Mouse (Mus musculus): Measurements from ENCODE around the gene Gm28042. TPM values are rescaled to one million over a fixed set of nuclear protein-coding genes. Genes with fewer than 3 reads are reported as not detected.

Gene Gm28042
- polyA plus RNA-seq (2014; fragmentation: Nextera tagmentation; extraction: Ambion mirVana), result 2.1 and 3.1 TPM in 2 replicates

- H3K4me2 ChIP-seq (replicated peaks; ENCODE audit: low read depth, low read length), result peak within 1 kb of the TSS; percentile 79
- peak; percentile 86 for ATAC-seq (ENCODE audit: insufficient number of reproducible peaks, insufficient read depth, low FRiP score, low read depth)
- H3K9me3 ChIP-seq (ENCODE audit: control insufficient read depth, low read depth, low read length), result no peaks in the 10 kb centered on the region
- H3K9ac ChIP-seq (replicated peaks; ENCODE audit: low read depth, low read length), result peak within 1 kb of the TSS; percentile 81
- peak within 1 kb of the TSS; percentile 91 for H3K27ac ChIP-seq (ENCODE audit: low read length)
- 5% methylated on average over 49 of the region's 50 CpGs for whole genome bisulfite sequencing
- peak within 1 kb of the TSS; percentile 78 for H3K4me3 ChIP-seq (ENCODE audit: low read depth, low read length)
- H3K4me1 ChIP-seq (ENCODE audit: control insufficient read depth, insufficient read depth, low read length), result peaks cover 11% of the 10 kb centered on the region
- H3K36me3 ChIP-seq (ENCODE audit: control insufficient read depth, insufficient read depth, low read length), result peaks cover 22% of the 10 kb centered on the region
- H3K27me3 ChIP-seq (ENCODE audit: control insufficient read depth, insufficient read depth, low read length), result no peaks in the 10 kb centered on the region
Measured at GRCm38 (mm10) chr2:120026984-120027949, at the start of gene Gm28042, which contains the start of gene Jmjd7. TSS of gene Gm28042 (plus strand) at chr2:120027493. TSS of gene Jmjd7 (plus strand) at chr2:120027483.

DNA sequence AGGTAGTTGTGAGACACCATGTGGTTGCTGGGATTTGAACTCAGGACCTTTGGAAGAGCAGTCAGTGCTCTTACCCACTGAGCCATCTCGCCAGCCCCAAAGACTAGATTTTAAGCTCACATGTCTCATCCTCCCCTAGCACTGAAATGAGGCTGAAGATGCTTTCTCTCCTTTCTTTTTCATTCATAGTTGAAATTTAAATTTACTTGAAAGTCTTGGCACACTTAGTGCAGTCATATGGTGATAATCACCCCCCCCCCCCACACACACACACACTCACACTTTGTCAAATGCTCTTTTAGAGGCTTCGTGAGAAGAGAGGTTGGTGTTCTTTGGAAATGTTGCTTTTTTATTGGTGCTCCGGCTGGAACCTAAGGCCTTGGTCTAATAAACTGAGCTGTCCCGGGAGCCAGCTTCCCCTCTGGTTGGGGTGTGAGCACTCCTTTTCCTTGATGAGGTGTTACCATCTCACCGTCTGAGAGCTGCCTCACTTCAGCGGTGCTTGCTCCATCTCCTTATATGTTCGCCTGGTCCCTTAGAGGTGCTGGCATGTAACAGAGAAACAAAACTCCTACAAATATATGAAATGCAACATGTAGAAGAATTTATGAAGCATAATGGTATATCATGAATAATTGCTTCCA lies 46.8 kb upstream of the Gm28042 start:
- Histone ChIP-seq H3K9ac (replicated peaks; ENCODE audit: low read depth, low read length) (no peak overlapping the region), H3K4me3 (ENCODE audit: low read depth, low read length) (no peak overlapping the region), H3K27me3 (ENCODE audit: control insufficient read depth, insufficient read depth, low read length) (no peaks in the 10 kb centered on the region), H3K9me3 (ENCODE audit: control insufficient read depth, low read depth, low read length) (no peaks in the 10 kb centered on the region), H3K36me3 (ENCODE audit: control insufficient read depth, insufficient read depth, low read length) (peaks cover 4% of the 10 kb centered on the region; the same call in 1 of the 2 replicates), H3K4me2 (replicated peaks; ENCODE audit: low read depth, low read length) (no peak overlapping the region), H3K4me1 (ENCODE audit: control insufficient read depth, insufficient read depth, low read length) (peaks cover 11% of the 10 kb centered on the region; the same call in 1 of the 2 replicates), H3K27ac (ENCODE audit: low read length) (no peak overlapping the region)
- no peak for ATAC-seq (ENCODE audit: insufficient number of reproducible peaks, insufficient read depth, low FRiP score, low read depth)
- 85% methylated on average over 7 of the region's 7 CpGs for WGBS

GRCm38 (mm10) chr2:119981631-119982030 lies 45.7 kb upstream of the Gm28042 start:
- WGBS, result 91% methylated on average over 2 of the region's 2 CpGs
- H3K4me2 ChIP-seq (replicated peaks; ENCODE audit: low read depth, low read length), result no peak overlapping the region
- H3K4me3 ChIP-seq (ENCODE audit: low read depth, low read length), result no peak overlapping the region
- no peaks in the 10 kb centered on the region for H3K27me3 ChIP-seq (ENCODE audit: control insufficient read depth, insufficient read depth, low read length)
- peaks cover 4% of the 10 kb centered on the region; the same call in 1 of the 2 replicates for H3K36me3 ChIP-seq (ENCODE audit: control insufficient read depth, insufficient read depth, low read length)
- H3K9me3 ChIP-seq (ENCODE audit: control insufficient read depth, low read depth, low read length), result no peaks in the 10 kb centered on the region
- no peak for ATAC-seq (ENCODE audit: insufficient number of reproducible peaks, insufficient read depth, low FRiP score, low read depth)
- H3K27ac ChIP-seq (ENCODE audit: low read length), result no peak overlapping the region
- no peak overlapping the region for H3K9ac ChIP-seq (replicated peaks; ENCODE audit: low read depth, low read length)
- peaks cover 11% of the 10 kb centered on the region; the same call in 1 of the 2 replicates for H3K4me1 ChIP-seq (ENCODE audit: control insufficient read depth, insufficient read depth, low read length)

GRCm38 (mm10) chr2:119985871-119986270 lies 41.4 kb upstream of the Gm28042 start:
- Histone ChIP-seq H3K27ac (ENCODE audit: low read length) (no peak overlapping the region), H3K4me2 (replicated peaks; ENCODE audit: low read depth, low read length) (no peak overlapping the region), H3K27me3 (ENCODE audit: control insufficient read depth, insufficient read depth, low read length) (no peaks in the 10 kb centered on the region), H3K9ac (replicated peaks; ENCODE audit: low read depth, low read length) (no peak overlapping the region), H3K9me3 (ENCODE audit: control insufficient read depth, low read depth, low read length) (no peaks in the 10 kb centered on the region), H3K36me3 (ENCODE audit: control insufficient read depth, insufficient read depth, low read length) (peaks cover 4% of the 10 kb centered on the region; the same call in 1 of the 2 replicates), H3K4me3 (ENCODE audit: low read depth, low read length) (no peak overlapping the region), H3K4me1 (ENCODE audit: control insufficient read depth, insufficient read depth, low read length) (no peaks in the 10 kb centered on the region)
- no peak for ATAC-seq (ENCODE audit: insufficient number of reproducible peaks, insufficient read depth, low FRiP score, low read depth)
- WGBS, result 69% methylated on average over 8 of the region's 8 CpGs

- WGBS, result 76% methylated on average over 6 of the region's 6 CpGs
- H3K27ac ChIP-seq (ENCODE audit: low read length), result no peak overlapping the region
- no peak for ATAC-seq (ENCODE audit: insufficient number of reproducible peaks, insufficient read depth, low FRiP score, low read depth)
Measured at GRCm38 (mm10) chr2:119986369-119986768, 40.9 kb upstream of the Gm28042 start.

DNA sequence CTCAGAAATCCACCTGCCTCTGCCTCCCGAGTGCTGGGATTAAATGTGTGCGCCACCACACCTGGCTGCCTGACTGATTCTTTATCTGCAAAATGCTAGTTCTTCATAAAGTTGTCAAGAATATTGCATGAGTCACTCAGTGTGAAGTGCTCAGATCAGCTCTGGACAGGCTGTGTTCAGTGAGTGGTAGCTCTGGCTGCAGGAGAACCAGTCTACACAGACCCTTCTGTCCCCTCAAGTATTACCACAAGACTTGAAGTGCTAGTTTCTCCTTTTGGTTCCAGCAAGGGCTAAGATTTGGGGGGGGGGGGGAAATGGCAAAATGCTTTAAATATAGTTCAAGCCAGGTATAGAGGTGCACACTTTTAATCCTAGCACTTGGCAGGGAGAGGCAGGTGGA lies 39.9 kb upstream of the Gm28042 start:
- 92% methylated on average over 2 of the region's 2 CpGs for WGBS
- H3K9ac ChIP-seq (replicated peaks; ENCODE audit: low read depth, low read length), result no peak overlapping the region
- no peak overlapping the region for H3K27ac ChIP-seq (ENCODE audit: low read length)
- no peak for ATAC-seq (ENCODE audit: insufficient number of reproducible peaks, insufficient read depth, low FRiP score, low read depth)
- H3K4me2 ChIP-seq (replicated peaks; ENCODE audit: low read depth, low read length), result no peak overlapping the region
- H3K9me3 ChIP-seq (ENCODE audit: control insufficient read depth, low read depth, low read length), result no peaks in the 10 kb centered on the region
- no peaks in the 10 kb centered on the region for H3K27me3 ChIP-seq (ENCODE audit: control insufficient read depth, insufficient read depth, low read length)
- H3K4me3 ChIP-seq (ENCODE audit: low read depth, low read length), result no peak overlapping the region
- H3K36me3 ChIP-seq (ENCODE audit: control insufficient read depth, insufficient read depth, low read length), result peaks cover 1% of the 10 kb centered on the region; the same call in 1 of the 2 replicates
- no peaks in the 10 kb centered on the region for H3K4me1 ChIP-seq (ENCODE audit: control insufficient read depth, insufficient read depth, low read length)

More at GRCm38 (mm10) chr2:119986369-119986768, 40.9 kb upstream of the Gm28042 start:
- H3K4me1 ChIP-seq (ENCODE audit: control insufficient read depth, insufficient read depth, low read length), result no peaks in the 10 kb centered on the region
- no peak overlapping the region for H3K4me3 ChIP-seq (ENCODE audit: low read depth, low read length)
- peaks cover 4% of the 10 kb centered on the region; the same call in 1 of the 2 replicates for H3K36me3 ChIP-seq (ENCODE audit: control insufficient read depth, insufficient read depth, low read length)
- H3K4me2 ChIP-seq (replicated peaks; ENCODE audit: low read depth, low read length), result no peak overlapping the region
- H3K27me3 ChIP-seq (ENCODE audit: control insufficient read depth, insufficient read depth, low read length), result no peaks in the 10 kb centered on the region
- H3K9ac ChIP-seq (replicated peaks; ENCODE audit: low read depth, low read length), result no peak overlapping the region
- no peaks in the 10 kb centered on the region for H3K9me3 ChIP-seq (ENCODE audit: control insufficient read depth, low read depth, low read length)

DNA sequence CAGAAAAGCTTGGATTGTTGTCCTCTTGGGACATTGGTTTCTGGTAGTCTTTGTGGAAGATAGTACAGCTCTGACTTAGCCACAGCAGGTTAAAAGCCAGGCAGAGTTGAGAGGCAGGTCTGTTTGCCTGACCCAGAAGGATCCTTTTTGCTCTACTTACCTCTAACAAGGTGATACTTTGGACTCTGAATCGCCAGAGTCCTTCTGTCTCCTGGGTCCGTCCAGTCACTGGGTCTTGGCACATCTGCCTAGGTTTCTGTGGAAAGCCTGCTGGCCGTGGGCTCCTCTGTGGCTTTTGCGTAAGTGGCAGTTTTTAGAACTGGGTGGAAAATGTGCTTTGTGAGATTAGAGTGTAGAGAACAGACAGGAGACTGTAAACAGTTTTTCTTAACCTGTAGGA lies 38.3 kb upstream of the Gm28042 start:
- H3K9ac ChIP-seq (replicated peaks; ENCODE audit: low read depth, low read length), result no peak overlapping the region
- WGBS, result 82% methylated on average over 4 of the region's 4 CpGs
- no peak overlapping the region for H3K4me2 ChIP-seq (replicated peaks; ENCODE audit: low read depth, low read length)
- H3K36me3 ChIP-seq (ENCODE audit: control insufficient read depth, insufficient read depth, low read length), result no peaks in the 10 kb centered on the region; the same call in 1 of the 2 replicates
- no peak overlapping the region for H3K4me3 ChIP-seq (ENCODE audit: low read depth, low read length)
- no peaks in the 10 kb centered on the region for H3K9me3 ChIP-seq (ENCODE audit: control insufficient read depth, low read depth, low read length)
- H3K4me1 ChIP-seq (ENCODE audit: control insufficient read depth, insufficient read depth, low read length), result no peaks in the 10 kb centered on the region
- ATAC-seq (ENCODE audit: insufficient number of reproducible peaks, insufficient read depth, low FRiP score, low read depth), result no peak
- H3K27ac ChIP-seq (ENCODE audit: low read length), result no peak overlapping the region
- no peaks in the 10 kb centered on the region for H3K27me3 ChIP-seq (ENCODE audit: control insufficient read depth, insufficient read depth, low read length)

DNA sequence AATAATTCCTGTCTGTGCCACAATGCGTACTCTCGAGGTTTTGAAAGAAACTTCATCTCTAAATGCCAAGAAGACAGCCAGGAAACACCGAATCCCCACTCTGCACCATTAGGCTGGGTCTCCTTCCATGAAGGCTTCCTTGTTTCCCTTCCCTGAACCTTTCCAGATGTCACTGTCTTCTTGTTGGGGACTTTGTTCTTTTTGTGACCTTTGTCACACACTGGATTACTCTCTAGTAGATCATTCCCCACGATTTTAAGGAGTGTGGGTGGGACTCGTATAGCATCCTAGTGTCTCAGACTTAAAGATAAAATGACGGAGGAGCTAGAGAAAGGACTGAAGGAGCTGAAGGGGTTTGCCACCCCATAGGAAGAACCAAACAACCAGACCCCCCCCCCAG lies 36.4 kb upstream of the Gm28042 start:
- no peak overlapping the region for H3K4me3 ChIP-seq (ENCODE audit: low read depth, low read length)
- H3K9me3 ChIP-seq (ENCODE audit: control insufficient read depth, low read depth, low read length), result no peaks in the 10 kb centered on the region
- no peaks in the 10 kb centered on the region; the same call in 1 of the 2 replicates for H3K36me3 ChIP-seq (ENCODE audit: control insufficient read depth, insufficient read depth, low read length)
- peaks cover 10% of the 10 kb centered on the region for H3K4me1 ChIP-seq (ENCODE audit: control insufficient read depth, insufficient read depth, low read length)
- no peak overlapping the region for H3K9ac ChIP-seq (replicated peaks; ENCODE audit: low read depth, low read length)
- H3K27me3 ChIP-seq (ENCODE audit: control insufficient read depth, insufficient read depth, low read length), result no peaks in the 10 kb centered on the region
- H3K27ac ChIP-seq (ENCODE audit: low read length), result no peak overlapping the region
- no peak for ATAC-seq (ENCODE audit: insufficient number of reproducible peaks, insufficient read depth, low FRiP score, low read depth)
- WGBS, result 81% methylated on average over 6 of the region's 6 CpGs
- no peak overlapping the region for H3K4me2 ChIP-seq (replicated peaks; ENCODE audit: low read depth, low read length)

Measured in stomach, embryonic 14.5 days (tissue).